Mouse (Mus musculus) ES-Bruce4 (cell line): Measurements from ENCODE around the gene Fhl5. TPM values are rescaled to one million over a fixed set of nuclear protein-coding genes. Genes with fewer than 3 reads are reported as not detected.
"Not testable (repeated sequence)": the region's sequence is repeated elsewhere in the genome, so short reads cannot be mapped to it uniquely, and the experiment has no call there.

ENCODE experiments used
- H3K27ac ChIP-seq: 2 replicates; pipeline ENCODE4 v1.5.1; 2012; ENCODE audit warnings: low read length, inconsistent platforms; ENCODE audit not compliant: insufficient read depth
- H3K27me3 ChIP-seq: 2 replicates; pipeline ENCODE4 v1.6.1; 2012; ENCODE audit warnings: mild to moderate bottlenecking, low read length, inconsistent platforms; ENCODE audit not compliant: control insufficient read depth, poor library complexity, insufficient read depth, severe bottlenecking
- H3K36me3 ChIP-seq: 2 replicates; pipeline ENCODE4 v1.6.1; 2012; ENCODE audit warnings: inconsistent platforms, mild to moderate bottlenecking, low read length, moderate library complexity; ENCODE audit not compliant: control insufficient read depth, poor library complexity, insufficient read depth, severe bottlenecking
- H3K4me1 ChIP-seq: one replicate; pipeline ENCODE4 v1.8.1; 2011; ENCODE audit warnings: low read length; ENCODE audit not compliant: control insufficient read depth, insufficient read depth
- H3K4me3 ChIP-seq: 2 replicates; pipeline ENCODE4 v1.5.1; 2011; ENCODE audit warnings: low read depth, mild to moderate bottlenecking, low read length
- H3K9ac ChIP-seq: 2 replicates; pipeline ENCODE4 v1.6.1; 2012; ENCODE audit warnings: low read depth, mild to moderate bottlenecking, inconsistent platforms; ENCODE audit not compliant: poor library complexity, severe bottlenecking
- H3K9me3 ChIP-seq: replicated peaks from 2 replicates; pipeline ENCODE4 v1.6.1; 2012; ENCODE audit warnings: mild to moderate bottlenecking, low read length, inconsistent platforms; ENCODE audit not compliant: control insufficient read depth, poor library complexity, insufficient read depth, severe bottlenecking
- CTCF ChIP-seq: IDR thresholded peaks from one replicate; pipeline ENCODE4 v1.8.1; 2011; ENCODE audit warnings: low read depth, low read length
- EP300 ChIP-seq: IDR thresholded peaks from 2 replicates; pipeline ENCODE4 v1.6.1; 2011; ENCODE audit warnings: low read depth, low read length; ENCODE audit not compliant: insufficient read depth
- POLR2A ChIP-seq: IDR thresholded peaks from one replicate; pipeline ENCODE4 v1.8.1; 2011; ENCODE audit warnings: low read length; ENCODE audit not compliant: insufficient read depth
- polyA plus RNA-seq: library from polyadenylated mRNA; stranded (reverse); fragments of >200 nt; gene quantifications from 2 replicates; pipeline ENCODE4 v1.2.4, GENCODE M21; 2011; ENCODE audit warnings: low read depth; ENCODE audit not compliant: missing spikeins, insufficient read depth, insufficient read length

Fhl5 gene
- polyA plus RNA-seq: not detected in 2 replicates

DNA sequence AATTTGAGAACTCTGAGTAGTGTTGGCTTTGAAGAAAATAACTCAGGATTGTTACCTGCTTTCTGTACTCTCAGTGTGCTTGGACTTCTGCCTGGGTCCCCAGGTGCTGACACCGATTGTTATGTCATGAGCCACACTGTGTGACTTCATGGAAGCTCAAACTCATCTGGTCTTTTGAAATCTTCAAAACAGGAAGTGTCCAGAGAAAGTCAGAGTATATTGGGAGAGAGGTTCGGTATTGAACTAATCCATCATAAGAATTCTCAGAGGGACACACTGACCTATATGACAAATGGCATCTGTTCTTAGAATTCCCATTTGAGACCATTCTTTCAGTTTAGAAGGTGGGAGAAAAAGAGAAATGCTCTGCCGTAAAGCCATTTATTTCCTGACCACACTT is at the start of gene Fhl5:
Gene Fhl5, minus strand, starts transcription at position 101 of the 400 bp plus-strand sequence.
- H3K4me1 ChIP-seq: no peaks in the 10 kb centered on the region
- H3K9me3 ChIP-seq: no peaks in the 10 kb centered on the region
- no peaks in the 10 kb centered on the region for H3K27me3 ChIP-seq
- no peak for TF ChIP-seq EP300
- TF ChIP-seq POLR2A: no peak
- TF ChIP-seq CTCF: no peak
- no peaks in the 10 kb centered on the region for H3K36me3 ChIP-seq
- no peak within 1 kb of the TSS for H3K4me3 ChIP-seq
- H3K9ac ChIP-seq: no peak within 1 kb of the TSS
- H3K27ac ChIP-seq: no peak within 1 kb of the TSS

DNA sequence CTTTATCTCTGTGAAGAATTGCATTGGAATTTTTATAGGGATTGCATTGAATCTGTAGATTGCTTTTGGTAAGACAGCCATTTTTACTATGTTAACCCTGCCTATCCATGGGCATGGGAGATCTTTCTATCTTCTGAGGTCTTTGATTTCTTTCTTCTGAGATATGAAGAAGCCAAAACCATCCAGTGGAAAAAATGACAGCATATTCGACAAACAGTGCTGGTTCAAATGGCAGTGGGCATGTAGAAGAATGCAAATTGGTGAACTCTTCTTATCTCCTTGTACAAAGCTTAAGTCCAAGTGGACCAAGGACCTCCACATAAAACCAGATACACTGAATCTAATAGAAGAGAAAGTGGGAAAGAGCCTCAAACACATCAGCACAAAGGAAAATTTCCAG is 42.3 kb upstream of the Fhl5 start:
- H3K9me3 ChIP-seq, H3K27me3 ChIP-seq, H3K4me1 ChIP-seq, H3K4me3 ChIP-seq, H3K9ac ChIP-seq, H3K36me3 ChIP-seq, H3K27ac ChIP-seq: not testable (repeated sequence)

DNA sequence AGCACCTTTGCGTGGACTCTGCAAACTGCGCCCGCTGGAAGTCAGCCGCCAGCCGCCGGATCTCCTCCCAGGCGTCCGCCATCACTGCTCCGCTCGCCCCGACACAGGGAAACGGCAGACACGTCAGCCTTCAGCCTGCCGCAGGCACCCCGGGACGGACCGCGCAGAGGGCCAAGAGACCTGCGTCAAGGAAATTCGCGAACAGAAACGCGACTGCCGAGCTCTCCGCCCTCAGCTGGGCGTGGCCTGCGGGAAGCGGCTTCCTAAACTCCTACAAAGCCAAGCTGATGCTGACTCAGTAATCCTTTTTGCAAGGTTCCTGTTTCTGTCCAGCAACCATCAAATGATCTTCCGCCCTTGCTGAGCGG is 39.0 kb upstream of the Fhl5 start, which contains the start of gene Ufl1:
Gene Ufl1, minus strand, starts transcription at position 151 of the 368 bp plus-strand sequence.
- peaks cover 8% of the 10 kb centered on the region for H3K36me3 ChIP-seq
- H3K9ac ChIP-seq: peak within 1 kb of the TSS; percentile 78
- H3K27ac ChIP-seq: no peak within 1 kb of the TSS
- peaks cover 2% of the 10 kb centered on the region; the same call in 1 of the 2 replicates for H3K9me3 ChIP-seq
- H3K4me1 ChIP-seq: peaks cover 2% of the 10 kb centered on the region
- no peaks in the 10 kb centered on the region for H3K27me3 ChIP-seq
- H3K4me3 ChIP-seq: peak within 1 kb of the TSS; percentile 98
- no peak for TF ChIP-seq POLR2A
- 0 out of 2 replicates have a peak, but pooled peaks have one; percentile 48 for TF ChIP-seq EP300
- TF ChIP-seq CTCF: no peak

DNA sequence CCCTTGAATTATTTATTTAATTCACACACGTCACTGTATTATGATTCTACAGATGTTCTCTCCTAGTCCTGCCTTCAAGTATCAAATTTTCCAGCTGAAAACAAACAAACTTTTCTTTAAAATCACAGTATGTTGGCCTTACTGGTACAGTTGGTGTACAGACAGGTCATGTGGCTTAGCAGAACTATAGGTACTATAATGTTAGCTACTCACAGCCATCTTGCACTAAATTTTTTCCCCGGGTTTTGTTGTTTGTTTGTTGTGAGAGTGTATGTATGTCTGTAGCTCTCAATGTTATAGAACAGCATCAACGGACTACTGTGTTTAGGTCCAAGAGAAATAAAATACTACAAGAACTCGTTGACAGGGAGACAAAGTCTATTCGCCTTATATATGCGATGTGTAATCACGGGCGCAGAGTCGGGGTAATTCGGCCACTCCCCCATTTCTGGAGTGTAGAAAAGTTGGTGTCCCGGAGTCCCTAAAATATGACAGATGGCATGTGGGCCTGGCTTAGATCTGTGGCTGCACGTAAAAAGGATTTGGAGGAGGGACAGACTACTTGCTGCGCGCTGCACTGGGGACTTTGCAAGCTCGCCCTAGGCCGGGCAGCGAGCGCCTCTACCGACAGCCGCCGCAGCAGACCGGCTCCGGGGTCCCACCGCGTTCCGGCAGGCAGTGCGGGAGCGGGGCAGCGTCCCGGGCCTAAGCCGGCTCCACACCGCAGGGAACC is 38.4 kb upstream of the Fhl5 start:
- Histone ChIP-seq H3K9ac (peak overlapping the region; percentile 78), H3K36me3 (peaks cover 9% of the 10 kb centered on the region), H3K4me1 (peaks cover 2% of the 10 kb centered on the region), H3K4me3 (peak overlapping the region; percentile 98), H3K27me3 (no peaks in the 10 kb centered on the region), H3K27ac (no peak overlapping the region), H3K9me3 (peaks cover 2% of the 10 kb centered on the region; the same call in 1 of the 2 replicates)
- TF ChIP-seq CTCF: no peak
- TF ChIP-seq EP300: no peak
- TF ChIP-seq POLR2A: no peak

DNA sequence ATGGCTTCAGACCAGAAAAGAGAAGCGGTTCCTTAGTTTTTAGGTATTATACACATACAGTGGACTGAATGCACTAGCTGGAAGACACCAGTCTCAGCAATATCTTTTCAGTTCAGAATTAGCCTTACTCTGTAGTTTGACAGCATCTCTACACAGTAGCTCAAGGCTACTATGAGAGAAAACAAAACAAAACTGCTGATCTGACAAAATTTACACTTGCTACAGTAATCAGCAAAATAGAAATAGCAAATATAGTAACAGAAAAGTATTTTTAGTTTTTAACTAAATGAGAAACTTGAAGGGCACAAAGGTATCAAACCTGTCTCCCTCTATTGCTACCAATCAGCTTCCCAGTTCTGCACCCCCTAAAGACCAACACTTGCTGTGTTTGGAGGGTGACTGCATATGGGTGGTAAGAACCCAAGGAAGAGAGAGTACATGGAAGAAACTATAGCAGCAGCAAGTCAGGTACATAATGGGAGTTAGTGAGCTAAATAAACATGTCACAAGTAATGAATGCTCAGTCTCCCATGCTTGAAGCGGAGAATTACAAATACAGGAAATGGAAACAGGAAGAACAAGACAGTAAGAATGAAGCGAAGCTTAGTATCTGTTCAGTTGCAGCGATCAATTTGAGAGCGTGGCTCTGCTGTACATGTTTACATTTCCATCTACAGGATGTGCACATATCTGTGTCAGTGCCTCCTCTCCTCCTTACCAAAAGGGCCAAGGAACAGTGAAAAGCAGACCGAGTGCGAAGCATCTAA is 30.4 kb upstream of the Fhl5 start:
- Histone ChIP-seq H3K9me3 (peaks cover 2% of the 10 kb centered on the region; the same call in 1 of the 2 replicates), H3K27me3 (no peaks in the 10 kb centered on the region), H3K4me3 (no peak overlapping the region), H3K27ac (no peak overlapping the region), H3K4me1 (no peaks in the 10 kb centered on the region), H3K36me3 (peaks cover 34% of the 10 kb centered on the region), H3K9ac (no peak overlapping the region)
- TF ChIP-seq EP300: no peak
- TF ChIP-seq CTCF: no peak
- no peak for TF ChIP-seq POLR2A

DNA sequence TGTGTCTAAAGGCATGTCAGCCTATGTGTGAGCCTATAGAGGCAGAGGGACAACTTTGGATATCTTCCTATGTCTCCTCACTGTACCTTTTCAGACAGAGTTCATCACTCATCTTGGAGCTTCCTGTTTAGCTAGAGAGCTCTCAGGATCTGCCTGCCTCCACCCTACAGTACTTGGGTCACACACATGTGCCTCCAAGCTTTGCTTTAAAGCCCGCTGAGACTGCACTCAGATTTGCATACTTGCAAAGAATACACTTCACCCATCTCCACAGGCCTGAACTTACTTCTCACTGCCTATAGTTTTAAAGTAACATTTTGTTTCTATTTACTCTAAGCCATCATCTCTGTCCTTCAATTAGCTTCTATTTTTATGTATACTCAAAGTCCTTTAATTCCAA is 29.2 kb upstream of the Fhl5 start:
- Histone ChIP-seq H3K27me3 (no peaks in the 10 kb centered on the region), H3K4me1 (no peaks in the 10 kb centered on the region), H3K27ac (no peak overlapping the region), H3K4me3 (no peak overlapping the region), H3K9ac (no peak overlapping the region), H3K36me3 (peaks cover 34% of the 10 kb centered on the region), H3K9me3 (no peaks in the 10 kb centered on the region)
- TF ChIP-seq EP300 (no peak), CTCF (no peak), POLR2A (no peak)
